Mouse (Mus musculus): ENCODE data around the gene Gm765.
A peak's percentile ranks its signal among the peaks of the same experiment; 100 is the strongest.

The Gm765 gene

DNA sequence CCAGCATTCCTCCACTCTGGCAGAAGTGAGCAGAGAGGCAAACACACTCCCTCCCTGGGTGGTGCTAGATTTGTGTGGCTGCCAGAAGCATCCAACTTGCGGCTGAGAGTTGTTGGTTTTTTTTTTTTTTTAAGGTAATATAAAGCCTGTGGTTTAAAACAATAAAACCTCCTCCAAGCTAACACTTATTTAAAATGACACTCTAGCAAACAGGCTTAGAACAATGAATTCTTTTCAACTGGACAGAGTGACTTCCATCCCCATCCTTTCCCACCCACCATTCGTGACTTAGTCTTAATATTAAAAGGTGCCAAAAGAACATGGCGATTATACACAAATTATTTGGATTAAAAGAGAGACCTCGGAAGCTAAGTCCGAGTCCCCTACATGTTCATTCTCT, at the start of gene Gm765:
Gm765 (minus strand) TSS at position 101 of the 400 bp plus-strand sequence.
- DNase-seq (ENCODE audit: low spot score in 2 of 2) = no peak

DNA sequence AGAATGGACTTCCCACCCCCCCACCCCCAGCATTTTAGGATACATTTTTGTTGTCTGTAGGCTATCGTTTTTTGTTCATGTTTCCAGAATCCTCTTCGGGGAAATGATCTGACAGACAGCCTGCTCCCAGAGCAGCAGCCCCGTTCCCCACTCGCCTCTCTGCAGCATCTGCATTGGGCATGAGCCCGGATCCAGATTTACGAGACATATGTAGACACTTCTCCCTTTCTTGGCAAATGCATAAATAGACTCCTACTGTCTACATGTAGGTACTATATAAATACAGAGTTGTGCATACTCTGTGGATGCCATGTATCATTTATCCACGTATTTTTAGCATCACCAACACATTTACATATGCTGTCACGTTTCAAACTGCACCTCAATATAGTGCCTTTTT, 42.9 kb upstream of the Gm765 start:
- no peak for DNase-seq (ENCODE audit: low spot score in 2 of 2)

DNA sequence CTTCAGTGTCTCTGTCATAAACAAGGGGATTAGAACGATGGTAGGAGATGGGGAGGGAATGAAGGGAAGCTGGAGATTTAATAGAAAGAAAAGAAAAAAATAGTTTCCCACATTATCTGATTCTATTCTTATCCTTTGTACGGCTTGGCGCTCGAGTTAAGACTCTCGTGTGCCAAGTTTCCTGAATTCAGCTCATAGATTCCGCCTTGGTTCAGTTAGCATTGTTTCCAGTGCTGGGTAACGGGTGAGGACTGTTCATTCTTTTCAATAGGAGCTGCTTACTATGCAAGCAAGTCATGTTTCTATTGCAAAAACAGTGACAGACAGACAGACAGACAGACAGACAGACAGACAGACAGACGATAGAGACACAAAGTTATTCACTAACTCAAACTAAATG, 41.9 kb upstream of the Gm765 start:
- no peak for DNase-seq (ENCODE audit: low spot score in 2 of 2)

DNA sequence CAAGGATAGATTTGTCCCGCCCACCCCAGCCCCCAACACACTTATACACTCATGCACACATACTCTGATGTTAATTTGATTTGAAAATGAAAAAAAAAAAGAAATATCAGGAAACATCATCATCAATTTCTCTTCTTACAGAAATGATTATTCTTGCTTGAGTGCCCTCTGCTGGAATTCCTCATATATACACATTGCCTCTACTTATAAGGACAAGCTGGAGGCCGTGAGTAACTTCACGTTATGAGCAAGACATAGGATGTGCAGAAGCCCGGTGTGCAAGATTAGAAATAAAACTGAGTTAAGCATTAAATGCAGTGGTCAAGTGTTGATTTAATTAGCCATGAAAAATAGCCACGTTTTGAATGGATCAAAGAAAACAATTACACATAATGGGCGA, 40.9 kb upstream of the Gm765 start:
- DNase-seq (ENCODE audit: low spot score in 2 of 2) = peak in 1 of 2 experiments; percentile 9

DNA sequence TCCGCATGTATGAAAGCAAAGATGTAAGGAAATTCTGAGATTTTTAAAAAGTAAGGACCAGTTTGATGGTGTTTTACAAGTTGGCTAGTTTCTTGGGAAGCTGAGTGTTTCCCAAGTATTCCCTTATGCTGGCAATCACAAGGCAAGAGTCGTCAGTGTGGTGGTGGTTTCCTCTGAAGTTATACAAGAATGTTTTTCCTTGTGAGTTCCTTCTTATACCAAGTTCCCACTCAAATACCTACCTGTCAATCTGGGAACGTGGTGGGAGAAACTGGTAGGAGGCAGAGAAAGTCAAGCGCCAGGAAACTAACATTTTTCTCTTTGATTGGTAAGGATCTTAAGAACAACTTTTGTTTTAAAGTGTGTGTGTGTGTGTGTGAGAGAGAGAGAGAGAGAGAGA, 23.6 kb upstream of the Gm765 start:
- DNase-seq (ENCODE audit: low spot score in 2 of 2) = no peak

DNA sequence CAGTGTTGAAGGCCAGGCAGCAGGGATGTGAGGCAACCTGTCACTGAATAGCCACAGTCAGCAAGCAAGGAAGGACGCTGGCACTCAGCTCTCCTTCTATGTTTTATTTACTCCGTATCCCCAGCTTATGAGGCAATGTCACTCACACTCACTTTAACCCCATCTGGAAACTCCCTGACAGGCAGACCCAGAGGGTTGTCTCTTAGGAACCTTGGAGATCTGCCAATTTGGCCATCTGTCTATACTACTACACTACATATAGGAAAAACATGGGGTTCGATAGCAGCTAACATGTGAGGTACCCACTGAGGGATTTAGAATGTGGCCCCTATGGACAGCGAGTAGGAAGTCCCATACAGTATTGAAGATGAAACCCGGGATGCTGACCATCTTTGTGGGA, 12.7 kb upstream of the Gm765 start:
- DNase-seq (ENCODE audit: low spot score in 2 of 2) = no peak

DNA sequence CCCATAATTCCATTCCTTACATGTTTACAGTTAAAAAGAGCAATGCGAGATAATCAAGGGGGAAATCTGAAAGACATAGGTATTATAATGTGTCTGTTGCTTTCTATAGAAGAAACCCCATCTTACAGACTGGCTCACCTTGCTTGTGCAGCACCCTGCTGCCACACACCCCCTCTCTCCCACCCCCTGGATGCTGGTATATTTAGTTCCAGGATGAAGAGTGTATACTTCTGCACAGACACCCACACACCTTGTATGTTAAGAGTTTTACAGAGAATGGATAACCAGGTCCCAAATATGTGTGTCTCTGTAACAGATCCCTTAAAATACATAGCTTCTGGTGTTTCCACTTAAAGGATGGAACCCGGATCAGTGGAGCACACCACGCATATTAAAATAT, 10.7 kb upstream of the Gm765 start:
- DNase-seq (ENCODE audit: low spot score in 2 of 2) = no peak

DNA sequence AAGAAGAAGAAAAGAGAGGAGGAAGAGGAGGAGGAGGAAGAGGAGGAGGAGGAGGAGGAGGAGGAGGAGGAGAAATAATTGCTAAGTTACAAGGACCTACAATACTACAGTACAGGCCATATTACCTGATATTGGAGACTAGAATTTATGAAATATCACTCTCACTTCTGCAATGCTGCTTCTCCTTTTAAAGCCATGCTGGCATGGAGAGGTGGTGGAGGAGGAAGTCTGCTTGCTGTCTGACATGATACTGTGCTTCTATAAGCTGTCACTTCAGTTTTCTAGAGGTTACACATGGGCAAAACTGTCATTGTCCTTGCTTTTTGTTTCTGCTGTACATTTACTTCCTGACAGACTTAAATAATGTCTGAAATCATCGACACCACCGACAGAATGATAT, 9.8 kb downstream of the Gm765 start:
- DNase-seq (ENCODE audit: low spot score in 2 of 2) = no peak

DNA sequence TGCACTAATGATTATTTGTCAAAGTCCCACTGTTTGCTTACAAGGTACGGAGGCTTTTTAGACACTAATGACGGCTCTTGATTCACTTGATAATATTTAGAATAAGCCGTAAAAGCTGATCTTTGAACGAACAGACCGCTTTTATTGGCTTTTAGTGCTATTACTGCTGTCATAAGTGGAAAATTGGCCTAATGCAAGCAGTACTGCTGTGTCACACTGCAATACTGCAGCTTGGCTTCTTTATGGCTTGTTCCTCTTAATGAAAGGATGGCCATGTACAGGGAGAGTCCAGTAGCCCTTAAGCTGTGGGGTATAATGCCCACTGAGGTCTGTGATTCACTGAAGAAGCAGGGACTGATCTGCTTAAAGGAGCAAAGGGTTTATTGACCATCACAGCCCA, 30.9 kb downstream of the Gm765 start:
- no peak for DNase-seq (ENCODE audit: low spot score in 2 of 2)

DNA sequence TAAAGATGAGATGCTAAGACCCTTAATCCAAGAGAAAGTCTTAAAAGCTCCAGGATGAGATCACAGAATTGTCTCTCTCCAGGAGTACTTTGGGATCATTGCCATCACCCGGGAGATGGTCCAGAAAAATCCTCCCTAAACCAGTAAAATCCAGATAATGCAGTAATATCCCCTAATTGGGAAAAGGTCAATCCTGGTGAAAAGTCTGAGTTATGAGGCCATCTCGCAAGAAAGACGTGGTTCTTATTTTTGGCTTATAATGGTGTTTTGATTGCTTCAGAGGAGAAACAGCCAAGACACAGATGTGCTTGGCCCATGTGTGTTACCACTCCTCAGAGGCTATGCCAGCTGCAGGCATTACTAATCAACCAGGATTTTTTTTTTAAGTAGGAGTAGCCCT, 34.9 kb downstream of the Gm765 start:
- peak; percentile 44 to 67 for DNase-seq (ENCODE audit: low spot score in 2 of 2)

DNA sequence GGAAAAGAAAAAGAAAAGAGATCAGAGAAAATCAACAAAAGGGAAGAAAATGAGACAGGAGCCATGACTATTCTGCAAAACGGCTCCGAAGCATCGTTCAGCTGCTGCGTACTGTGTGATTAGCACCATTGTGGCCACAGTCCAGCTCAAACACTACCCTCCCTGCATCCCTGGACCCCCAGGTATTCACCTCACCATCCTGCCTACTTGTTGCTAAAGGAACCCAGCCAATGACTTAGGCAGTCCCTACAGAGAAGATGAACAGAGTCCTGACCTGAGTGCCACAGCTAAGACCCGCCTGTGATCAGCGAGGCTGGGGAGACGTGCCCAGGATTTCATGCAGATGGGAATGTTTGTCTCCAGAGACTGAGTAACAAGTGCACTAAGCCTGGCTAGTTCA, 35.4 kb downstream of the Gm765 start:
- peak in 1 of 2 experiments; percentile 8 for DNase-seq (ENCODE audit: low spot score in 2 of 2)

DNA sequence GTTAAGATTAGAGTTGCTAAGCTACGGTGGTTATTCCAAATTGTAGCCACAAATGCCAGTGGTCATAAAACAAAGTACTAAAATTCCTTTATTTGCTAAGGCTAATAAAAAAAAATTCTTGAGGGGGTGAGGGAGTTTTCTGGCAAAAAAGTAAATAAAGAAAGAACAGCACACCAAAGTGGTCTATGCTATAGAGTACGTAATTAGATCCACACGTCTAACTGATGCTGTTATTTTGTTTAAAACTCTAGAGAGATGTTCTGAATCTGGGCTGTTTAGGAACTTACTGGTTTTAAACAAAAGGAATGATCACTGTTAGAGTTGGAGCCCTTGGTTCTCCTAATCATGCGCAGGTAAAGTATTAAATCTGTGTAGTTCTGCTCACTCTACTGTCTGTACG, 50.5 kb downstream of the Gm765 start:
- no peak for DNase-seq (ENCODE audit: low spot score in 2 of 2)

DNA sequence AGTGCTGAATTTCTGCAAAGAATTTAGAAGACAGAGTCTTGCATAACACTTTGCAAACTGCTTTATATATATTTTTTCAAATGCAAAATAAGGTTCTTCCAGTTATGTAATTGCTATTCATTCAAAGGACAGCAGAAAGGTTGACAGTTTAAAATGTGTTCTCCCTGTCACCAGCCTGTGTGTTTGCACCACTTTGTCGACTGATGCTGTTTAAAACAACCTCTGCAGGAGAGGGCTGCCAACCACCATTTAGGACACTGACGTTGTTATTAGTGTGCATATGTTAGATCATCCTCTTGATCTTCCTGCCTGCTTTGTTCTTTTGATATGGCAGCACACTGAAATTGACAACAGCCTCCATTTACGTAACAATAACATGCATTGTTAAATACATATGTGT, 54.2 kb downstream of the Gm765 start:
- no peak for DNase-seq (ENCODE audit: low spot score in 2 of 2)

DNA sequence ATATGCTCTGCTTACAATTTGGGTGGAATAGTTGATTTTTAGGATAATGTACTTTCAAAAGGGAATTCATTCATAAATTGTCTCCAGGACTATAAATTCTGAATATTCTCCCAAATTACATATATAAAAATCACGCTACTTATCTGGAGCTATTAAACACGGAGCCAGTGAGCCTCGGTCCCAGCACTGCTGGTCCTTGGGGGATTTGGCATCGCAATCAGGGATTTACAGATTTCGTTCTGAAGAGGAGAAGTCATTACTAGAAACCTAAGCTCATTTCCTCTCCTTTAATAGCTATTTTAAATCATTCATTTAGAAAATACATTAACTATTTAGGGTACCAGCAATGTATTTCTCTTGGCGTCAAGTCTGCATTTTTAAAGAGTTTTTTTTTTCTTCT, 55.0 kb downstream of the Gm765 start:
- no peak for DNase-seq (ENCODE audit: low spot score in 2 of 2)

DNA sequence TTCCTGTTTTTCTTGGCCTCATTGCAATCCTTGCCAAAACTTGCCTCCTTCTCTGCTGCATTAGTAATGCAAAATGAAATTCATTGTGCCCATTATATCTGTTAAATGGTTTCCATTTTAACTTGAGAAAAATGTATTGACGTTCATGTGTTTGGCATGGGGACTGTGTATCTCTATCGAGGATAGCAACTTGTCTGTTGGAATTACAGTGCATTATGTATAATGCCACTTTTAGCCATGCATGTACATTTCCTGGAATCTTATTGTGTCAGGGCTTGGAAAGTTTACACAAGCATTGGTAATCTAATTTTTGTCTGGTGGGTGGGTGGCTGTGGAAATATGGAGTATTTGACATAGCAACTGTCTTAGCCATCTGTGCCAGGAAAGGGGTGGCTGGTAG, 57.4 kb downstream of the Gm765 start:
- DNase-seq (ENCODE audit: low spot score in 2 of 2) = no peak

DNA sequence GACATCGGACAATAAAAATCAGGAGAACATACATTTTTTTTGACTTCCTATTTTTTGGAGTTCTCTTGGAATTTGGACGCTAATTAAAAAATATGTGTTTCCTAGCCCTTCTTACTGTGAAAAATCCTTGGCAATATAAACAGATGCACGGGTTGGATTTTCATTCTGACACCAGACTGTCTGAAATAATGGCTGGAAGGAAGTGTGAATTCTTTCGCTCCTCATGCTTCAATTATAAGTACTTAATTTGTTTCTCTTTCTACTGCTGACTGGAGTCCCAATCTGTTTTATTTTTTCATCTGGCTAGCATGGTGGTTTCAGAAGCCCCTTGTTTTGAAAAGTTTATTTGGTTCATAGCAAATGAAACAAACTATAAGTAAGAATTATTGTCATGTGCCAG, 59.8 kb downstream of the Gm765 start:
- DNase-seq (ENCODE audit: low spot score in 2 of 2) = no peak

DNA sequence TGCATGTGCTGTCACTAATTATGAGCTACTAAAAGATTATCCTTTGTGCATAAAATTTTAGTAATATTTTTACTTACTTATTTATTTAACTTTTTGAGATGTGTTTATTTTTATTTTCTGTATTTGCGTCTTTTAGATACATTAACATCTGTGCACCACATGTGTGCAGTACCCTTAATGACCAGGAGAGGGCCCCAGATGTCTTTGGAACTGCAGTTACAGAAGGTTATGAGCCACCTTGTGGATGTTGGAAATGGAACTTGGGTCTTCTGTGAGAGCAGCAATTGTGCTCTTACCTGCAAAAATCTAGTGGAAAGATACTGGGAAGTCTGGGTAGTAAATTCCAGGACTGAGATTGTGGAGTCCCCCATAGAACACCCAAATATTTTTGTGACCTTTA, 71.0 kb downstream of the Gm765 start:
- peak in 1 of 2 experiments; percentile 21 for DNase-seq (ENCODE audit: low spot score in 2 of 2)

DNA sequence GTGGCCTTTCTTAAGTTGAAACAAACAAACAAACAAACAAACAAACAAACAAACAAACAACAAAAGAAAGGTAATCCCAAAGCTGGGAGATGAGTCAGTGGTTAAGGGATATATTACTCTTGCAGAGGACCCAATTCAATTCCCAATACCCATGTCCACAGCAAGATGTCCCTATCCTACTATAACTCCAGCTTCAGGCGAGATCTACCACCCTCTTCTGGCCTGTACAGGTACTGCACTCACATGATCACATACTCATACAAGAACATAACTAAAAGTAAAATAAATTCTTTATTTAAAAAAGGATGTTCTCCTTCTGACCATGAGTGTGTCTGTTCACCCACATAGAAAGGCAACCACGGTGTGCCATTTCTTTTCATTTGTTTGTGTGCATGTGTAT, 79.6 kb downstream of the Gm765 start:
- DNase-seq (ENCODE audit: low spot score in 2 of 2) = no peak

DNA sequence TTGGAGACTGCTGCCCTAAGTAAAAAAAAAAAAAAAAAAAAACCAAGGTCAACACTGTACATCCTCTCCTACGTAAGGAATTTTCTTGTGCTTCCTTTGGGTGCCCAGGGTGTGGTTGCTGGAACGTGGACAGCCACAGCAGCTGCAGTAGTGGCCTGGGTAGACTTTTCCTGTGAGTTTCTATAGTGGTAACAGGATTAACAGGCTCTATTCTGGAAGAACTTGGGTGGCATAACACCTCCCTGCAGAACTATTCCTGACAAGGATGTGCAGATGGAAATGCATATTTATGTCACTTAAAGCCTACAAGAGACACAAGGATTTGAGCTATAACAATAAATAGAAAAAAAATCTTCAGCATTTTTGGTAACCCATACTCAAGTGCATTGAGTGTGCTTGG, 83.5 kb downstream of the Gm765 start:
- DNase-seq (ENCODE audit: low spot score in 2 of 2) = no peak

DNA sequence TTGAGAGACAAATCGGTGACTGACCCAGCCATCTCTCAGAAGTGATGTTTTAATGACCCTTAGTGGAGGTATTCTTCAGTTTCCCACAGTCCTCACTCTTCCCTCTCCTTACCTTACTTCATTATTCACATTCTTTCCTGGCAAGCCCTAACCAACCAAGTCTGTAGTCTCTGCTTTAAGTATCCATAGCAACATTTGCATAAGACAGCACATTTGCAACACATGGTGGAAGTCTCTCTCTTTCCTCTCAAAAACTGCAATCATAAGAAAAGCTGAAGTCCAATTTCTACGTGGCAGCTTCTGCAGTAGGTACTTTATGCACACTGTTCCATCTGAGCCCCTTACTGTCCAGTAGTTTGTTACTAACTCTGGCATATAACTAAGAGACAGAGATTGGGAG, 96.1 kb downstream of the Gm765 start:
- DNase-seq (ENCODE audit: low spot score in 2 of 2) = no peak

DNA sequence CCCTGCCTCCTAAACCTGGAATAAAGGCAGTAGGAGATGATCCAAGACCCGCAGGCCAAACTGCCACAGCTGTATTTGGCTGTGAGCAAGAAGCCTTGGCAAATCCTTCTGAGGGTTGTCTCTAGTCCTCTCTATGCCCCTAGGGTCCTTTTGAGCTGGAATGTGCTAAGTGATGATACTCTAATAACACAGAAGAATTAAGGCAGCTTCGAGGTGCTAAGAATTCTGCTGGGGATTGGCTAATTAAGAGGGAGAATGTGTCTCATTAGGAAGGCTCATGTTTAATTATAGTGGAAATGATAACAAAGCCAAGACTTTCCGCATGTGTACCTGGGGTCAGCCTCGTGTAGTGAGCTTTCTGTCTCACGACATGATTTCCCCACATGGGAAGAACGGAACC, 99.4 kb downstream of the Gm765 start:
- no peak for DNase-seq (ENCODE audit: low spot score in 2 of 2)

DNA sequence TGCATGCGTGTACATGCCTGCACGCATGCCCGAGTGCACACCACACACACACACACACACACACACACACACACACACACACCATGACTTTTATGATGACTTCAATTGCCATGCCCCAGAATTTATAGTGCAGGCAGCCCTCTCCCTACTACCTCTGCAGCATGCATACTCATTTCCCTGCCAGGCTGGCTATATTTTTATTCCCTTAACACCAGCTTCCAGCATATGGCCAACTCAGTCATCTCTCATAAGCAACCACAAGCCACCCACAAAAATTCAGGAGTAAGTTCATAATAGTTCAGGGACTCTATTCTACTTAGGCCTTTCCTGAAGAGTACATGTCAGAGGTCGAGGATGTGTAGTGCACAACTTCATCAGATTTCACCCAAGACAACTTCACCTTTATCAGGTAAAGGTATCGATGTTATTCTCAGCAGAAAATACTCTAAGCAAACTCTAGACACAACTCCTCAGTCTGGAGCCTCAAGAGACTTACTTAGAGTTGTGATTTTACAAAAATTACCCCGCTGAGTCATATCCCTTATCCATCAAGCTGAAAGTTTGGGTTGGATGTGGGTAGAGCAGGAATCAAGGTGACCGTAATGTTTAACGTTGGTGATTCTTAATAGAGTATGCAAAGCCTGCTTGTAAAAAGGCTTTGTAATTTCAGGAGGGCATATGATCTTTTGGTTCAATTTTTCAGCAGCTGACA, 101.8 kb downstream of the Gm765 start:
- no peak for DNase-seq (ENCODE audit: low spot score in 2 of 2)

DNA sequence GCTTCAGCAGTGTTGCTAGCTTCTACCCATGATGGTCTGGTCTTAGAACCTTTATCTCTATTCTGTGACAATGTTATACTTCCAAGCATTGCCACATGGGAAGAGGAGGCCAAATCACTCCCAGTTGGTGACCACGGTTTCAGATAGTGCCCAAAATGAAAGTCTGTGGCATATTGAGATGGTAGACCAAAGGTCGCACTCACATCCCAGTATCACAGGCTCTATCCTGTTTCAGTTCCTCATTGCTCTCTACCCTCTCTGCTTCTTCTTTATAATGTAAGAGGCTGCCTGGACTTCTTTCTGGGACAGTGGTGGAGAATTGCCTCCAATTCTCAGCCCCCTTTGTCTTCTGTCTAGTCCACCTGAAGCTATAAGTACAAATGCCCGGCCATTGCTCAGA, 108.5 kb downstream of the Gm765 start:
- no peak for DNase-seq (ENCODE audit: low spot score in 2 of 2)

DNA sequence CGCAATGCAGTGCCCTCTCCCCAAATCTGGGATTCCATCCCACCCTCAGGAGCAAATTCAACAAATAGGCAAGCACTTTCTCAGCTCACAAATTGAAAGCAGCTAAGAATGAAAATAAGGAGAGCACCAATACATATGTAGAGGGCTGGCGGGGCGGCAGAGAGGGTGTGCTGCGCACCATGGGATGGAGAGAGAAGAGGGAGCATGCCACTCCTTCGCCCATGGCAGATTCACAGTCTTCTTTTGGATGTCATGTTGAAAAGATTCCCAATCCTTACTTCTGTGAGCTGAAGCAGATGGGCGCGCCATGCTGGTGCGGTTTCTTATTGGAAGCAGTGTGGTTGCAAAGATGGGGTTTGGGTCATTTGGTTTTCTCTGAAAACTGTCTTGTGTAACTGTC, 118.6 kb downstream of the Gm765 start:
- DNase-seq (ENCODE audit: low spot score in 2 of 2) = no peak

Data from heart, adult 9 months (tissue).